Mouse (Mus musculus) frontal cortex, postnatal 25 days (tissue): Measurements from ENCODE around the gene Hist1h1d.

Source experiments
- DNase-seq, 2 experiments: peaks; one replicate each; pipeline ENCODE4 v3.0.0; 2022; ENCODE audit warnings: low spot score in 2 of 2

Gene Hist1h1d

DNA sequence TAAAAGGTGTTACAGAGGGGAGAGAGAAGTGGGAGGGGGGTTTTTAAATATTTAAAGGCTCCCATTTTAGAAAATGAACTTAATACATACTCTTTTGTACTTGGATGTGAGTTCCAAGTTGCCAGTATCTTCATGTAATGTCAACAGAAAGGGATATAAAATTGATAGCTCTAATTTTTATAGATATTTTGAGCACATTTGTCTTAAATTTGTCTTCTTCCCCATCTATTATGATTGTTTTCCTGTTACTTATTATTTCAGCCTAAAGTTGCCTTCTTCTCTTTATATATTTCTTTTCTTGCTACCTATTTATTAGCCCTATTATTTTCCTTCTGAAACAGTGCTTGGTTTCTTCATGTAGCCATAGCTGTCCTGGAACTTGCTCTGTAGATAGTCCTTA is at the start of gene Hist1h1d:
Gene Hist1h1d, plus strand, starts transcription at position 301 of the 400 bp plus-strand sequence.
- no peak for DNase-seq

- DNase-seq = peak in 1 of 2 experiments; percentile 71
These were observed 49.3 kb upstream of the Hist1h1d start for GRCm38 (mm10) chr13:23503797-23504196.

DNA sequence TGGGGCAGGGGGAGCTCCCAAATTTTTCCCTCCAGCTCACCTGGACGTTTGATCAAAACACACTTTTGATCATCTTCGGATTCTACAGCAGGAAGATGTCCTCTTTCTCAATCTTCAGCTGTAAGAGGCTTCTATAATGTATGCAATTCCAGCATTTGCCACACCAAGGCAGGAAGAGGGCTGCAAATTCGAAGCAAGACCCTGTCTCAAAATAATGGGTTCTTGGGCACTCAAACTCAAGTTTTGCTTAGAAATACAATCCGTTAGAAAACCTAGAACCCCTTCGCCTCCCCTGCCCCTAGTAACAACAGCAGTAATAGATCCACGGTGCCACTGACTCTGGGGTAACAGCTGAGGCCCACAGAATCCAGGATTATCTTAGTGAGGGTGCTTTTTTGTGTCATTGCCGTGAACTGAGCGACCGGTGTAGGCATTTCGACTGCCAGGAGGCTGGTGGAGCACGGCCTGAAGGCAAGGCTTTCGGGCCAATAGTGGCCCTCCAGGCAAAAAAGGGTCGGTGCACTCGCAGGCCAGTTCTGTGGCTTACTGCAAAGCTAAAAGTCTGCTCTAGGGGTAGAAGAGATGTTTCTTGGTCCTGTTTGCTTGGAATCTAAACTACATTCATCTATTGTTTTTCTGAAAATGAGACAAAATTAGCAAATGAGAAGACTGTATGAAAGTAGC is 47.3 kb upstream of the Hist1h1d start:
- DNase-seq = no peak

DNA sequence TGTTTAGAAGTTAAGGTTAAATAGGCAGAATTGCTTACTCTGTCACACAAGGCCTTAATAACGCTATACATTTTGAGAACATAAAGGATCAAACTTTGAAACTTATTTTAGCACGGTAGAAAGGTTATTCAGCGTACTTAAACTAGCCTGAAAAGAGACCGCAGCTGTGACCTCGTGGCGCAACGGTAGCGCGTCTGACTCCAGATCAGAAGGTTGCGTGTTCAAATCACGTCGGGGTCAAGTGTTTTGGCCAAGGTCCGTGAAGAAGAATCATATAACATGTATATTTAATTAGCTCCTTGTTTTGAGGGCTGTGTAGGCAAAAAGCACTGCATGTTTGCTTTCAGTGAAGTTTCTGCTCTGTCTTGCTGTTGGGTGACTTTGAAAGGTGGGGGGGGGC is 46.7 kb upstream of the Hist1h1d start:
- no peak for DNase-seq

DNA sequence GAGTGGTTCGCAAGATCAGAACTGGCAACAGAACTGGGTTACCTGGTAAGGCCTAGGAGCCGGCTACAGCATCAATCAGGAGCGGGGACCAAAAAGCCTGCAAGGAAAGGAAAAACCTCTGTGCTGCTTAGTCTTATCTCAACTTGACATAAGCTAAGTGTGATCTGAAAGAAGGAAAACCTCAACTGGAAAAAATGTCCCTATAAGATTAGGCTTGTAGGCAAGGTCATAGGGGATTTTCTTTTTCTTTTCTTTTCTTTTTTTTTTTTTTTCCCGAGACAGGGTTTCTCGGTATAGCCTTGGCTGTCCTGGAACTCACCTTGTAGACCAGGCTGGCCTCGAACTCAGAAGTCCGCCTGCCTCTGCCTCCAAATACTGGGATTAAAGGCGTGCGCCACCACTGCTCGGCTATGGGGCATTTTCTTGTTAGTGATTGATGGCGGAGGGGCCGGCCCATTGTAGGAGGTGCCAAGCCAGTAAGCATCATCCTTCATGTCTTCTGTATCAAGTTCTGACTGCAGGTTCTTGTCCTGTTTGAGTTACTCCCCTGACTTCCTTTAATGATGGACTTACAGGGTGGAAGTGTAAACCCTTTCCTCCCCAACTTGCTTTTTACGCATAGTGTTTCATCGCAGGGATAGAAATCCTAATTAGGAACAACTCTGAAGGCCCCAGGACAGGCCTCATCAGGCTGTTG is 46.1 kb upstream of the Hist1h1d start:
- DNase-seq = no peak

DNA sequence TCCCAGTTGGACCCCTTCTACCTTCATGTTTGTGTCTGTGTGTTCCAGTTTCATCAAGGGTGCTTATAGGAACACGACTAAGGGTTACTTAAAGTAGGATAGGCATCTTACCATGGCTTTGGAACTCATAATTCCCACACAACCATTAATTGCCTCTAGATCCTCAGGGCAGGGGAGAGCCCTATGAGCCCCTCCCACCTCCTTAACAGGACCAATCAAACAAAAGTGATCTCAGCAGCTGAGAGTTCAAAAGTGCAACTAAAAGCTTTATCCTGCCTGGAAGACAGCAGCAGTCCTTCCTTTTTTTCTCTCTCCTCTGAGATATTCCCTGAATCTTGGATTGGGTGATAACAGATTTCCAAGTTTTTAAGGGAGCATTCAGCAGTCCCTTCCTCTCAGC is 42.9 kb upstream of the Hist1h1d start:
- DNase-seq = no peak

DNA sequence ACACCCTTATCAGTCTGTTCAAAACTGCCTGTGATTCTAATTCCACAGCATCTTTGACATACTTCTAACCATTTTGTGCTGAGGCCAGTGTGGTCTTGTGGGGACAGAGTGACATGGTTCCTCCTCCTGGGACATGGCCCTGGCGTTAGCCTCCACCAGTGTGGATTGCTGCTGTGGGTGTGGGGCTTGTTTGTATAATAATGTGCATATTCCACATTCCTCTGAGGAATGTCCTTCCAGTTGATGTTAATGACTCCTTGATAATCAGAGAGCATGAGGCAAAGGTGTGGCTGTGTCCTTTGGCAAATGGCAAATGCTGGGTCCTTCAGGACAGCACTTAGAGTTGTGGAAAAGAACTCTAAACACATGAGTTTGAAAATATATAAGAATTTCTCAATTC is 39.5 kb upstream of the Hist1h1d start:
- DNase-seq = no peak

- DNase-seq = no peak
These were observed 37.8 kb upstream of the Hist1h1d start for GRCm38 (mm10) chr13:23515281-23515680.

DNA sequence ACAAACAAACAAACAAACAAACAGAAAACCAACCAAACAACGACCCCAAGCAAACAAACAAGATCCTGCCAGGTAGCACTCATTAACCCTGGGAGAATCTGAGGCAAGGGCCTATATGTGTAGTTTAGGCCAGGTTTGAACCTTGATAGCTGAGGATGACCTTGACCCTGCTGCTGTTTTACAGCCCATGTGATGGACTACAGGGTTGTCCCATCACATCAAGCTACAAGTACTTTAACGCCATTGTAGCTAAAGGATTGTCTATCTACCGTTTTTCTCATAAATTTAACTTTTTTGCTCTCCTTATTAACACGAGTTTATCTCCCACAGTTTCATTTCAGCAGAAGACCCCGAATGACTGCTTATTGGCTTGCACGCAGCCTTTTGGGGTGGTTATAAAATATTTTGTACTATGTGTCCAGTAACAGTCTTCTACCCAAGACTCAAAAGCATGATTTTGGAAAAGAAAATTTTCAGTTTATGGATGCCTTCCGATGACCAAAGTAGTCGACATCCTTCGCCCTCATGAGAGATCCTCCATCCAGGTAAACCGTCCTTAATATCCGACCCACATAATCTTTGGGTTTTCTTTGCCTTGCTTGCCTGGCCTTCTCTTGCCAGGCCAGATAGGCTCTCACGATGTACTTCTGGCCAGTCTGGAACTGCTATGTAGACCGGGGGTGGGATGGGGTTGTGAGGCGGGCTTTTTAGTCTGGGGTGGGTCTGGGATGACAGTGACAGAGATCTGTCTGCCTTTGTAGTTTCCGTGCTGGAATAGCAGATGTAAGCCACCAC is 37.0 kb upstream of the Hist1h1d start:
- DNase-seq = no peak

GRCm38 (mm10) chr13:23516822-23517602 is 36.0 kb upstream of the Hist1h1d start:
- DNase-seq = peak; percentile 68 to 71

DNA sequence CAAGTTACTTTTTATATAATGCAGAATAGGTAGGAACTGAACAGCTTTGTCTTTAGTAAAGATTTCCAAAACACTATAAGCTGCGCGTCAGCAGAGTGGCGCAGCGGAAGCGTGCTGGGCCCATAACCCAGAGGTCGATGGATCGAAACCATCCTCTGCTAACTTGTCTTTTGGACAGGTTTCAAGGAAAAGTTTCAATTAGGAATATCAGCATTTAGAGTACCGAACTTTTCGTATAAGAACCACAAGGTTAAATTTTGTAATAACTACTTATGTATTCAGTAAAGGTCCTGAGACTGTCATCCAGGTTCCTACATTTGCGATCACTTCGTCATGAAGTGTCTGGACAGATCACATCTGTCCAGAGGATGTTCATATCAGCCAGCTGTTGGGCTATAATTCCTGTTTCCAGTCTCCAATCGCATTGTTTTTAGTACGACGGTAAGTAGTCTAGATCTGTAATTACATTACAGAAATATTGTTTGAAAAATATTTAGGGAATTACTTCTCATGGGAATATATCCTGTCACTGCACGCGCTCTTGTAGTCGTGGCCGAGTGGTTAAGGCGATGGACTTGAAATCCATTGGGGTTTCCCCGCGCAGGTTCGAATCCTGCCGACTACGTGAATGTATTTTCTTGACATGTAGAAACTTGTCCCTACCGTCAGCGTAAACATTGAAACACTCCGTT is 35.3 kb upstream of the Hist1h1d start:
- peak; percentile 96 for DNase-seq

DNA sequence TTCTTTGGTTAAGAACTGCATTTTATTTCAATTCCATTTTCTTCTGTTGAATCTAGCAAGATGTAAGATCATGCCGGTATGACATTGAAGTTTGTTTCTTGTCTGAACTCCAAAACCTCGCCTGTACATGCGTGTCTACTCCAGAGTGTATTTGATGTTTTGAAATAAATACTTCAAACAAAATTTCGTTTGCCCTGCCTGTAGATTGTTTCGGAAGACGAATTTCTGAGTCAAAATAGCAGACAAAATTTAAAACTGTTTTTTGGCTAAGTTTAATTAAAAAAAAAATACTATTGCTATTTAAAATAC is 34.8 kb upstream of the Hist1h1d start:
- DNase-seq = no peak

DNA sequence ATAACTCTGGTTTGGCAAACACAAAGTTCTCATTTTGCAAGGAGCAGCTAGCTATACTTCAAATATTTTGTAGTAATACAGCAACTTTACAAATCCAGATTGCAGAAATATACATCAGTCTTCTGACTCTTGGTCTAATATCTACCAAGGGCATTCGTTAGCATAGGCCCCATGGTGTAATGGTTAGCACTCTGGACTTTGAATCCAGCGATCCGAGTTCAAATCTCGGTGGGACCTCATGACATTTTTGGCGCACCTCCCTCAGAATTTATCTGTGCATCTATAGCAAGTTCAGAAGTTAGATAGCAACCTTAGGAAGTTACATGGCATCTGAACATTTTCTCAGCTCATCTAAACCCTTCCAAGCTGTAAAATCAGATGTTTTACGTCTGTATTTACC is 34.2 kb upstream of the Hist1h1d start:
- DNase-seq = peak; percentile 74 to 82

DNA sequence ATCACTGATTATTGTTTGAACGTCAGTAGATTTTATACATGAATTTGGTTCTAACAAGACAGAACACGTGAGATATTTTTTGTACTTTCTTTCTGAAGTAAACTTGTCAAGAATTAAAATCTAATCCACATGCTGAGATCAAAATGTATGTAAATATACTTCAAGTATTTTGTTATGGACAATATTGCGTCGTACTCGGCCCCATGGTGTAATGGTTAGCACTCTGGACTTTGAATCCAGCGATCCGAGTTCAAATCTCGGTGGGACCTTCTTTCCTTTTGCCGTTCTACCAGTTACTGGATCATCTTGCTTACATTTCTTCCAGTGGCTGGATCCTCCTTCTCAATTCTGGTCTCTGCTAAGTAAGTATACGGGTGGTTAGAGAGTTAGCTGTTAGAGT is 33.6 kb upstream of the Hist1h1d start:
- peak; percentile 71 to 80 for DNase-seq

DNA sequence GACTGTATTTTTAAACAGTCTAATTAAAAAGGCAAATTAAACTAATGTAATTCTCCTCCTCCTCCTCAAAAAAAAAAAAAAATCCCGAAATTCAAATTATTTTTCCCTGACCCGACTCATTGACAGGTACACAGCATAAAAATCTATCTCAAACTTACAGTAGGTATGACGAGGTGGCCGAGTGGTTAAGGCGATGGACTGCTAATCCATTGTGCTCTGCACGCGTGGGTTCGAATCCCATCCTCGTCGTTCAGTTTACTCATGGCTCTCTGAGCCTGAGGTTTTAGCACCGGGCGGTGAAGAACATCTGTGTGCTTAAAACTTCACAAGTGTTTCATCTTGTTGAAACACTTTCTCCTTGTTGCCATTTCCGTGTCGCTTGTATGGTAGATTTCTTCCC is 31.4 kb upstream of the Hist1h1d start:
- peak; percentile 72 to 80 for DNase-seq

GRCm38 (mm10) chr13:23523976-23524375 is 29.1 kb upstream of the Hist1h1d start:
- no peak for DNase-seq

DNA sequence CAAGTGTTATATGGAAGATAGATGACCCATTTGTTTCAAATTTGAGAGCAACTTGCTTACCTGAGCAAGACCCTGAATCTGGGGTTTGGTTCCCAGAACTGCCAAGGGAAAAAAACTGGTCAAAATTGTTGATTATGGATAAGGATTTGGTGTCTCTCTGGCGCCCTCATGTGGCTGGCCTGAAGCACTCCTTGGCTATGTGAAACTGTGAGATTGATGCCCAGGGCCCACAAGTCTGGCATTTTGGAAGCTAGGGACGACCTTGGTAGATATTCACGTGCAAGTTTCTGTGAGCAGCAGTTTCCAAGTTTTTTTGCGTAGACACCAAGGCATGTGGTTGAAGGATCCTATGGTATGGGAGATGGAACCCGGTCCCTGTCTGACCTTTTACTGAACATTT is 28.4 kb upstream of the Hist1h1d start:
- peak; percentile 34 to 62 for DNase-seq

GRCm38 (mm10) chr13:23525901-23526300 is 27.2 kb upstream of the Hist1h1d start:
- DNase-seq = no peak

GRCm38 (mm10) chr13:23526312-23526711 is 26.8 kb upstream of the Hist1h1d start:
- peak; percentile 97 for DNase-seq

- DNase-seq = no peak
These were observed 24.1 kb upstream of the Hist1h1d start for GRCm38 (mm10) chr13:23529005-23529404.

DNA sequence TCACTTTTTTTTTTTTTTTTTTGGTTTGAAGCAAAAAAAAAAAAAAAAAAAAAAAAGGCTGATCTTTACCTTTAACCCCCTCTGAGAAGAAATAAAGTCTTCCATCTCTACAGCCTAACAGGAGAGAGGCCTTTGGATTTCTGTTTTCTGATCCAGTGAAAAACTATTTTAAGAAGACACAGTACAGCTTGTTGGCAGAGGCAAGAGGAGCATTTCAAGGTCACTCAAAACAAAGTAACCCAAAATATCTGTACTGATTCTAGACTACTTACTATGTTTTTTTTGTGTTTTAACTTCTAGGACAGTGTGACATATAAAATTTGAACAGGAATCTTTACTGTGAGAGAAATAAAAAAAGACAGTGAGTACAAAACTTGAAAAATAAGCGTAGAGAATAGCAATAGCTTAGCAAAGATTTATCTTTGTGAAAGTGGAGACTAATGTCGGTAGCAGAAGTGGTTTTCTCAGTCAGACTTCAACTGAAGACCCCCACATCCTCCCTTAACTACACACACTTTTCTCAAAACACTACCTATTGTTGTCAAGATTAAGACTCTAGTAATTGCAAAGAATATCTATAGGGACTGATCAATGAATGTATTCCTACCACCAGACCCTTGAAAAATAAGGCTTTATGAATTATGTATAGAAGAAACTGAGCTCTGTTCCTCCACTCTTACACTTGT is 23.4 kb upstream of the Hist1h1d start:
- no peak for DNase-seq
